Mouse (Mus musculus) left cerebral cortex, adult 8-10 months (tissue): ENCODE results near the gene C1rl. TPM values are rescaled to one million over a fixed set of nuclear protein-coding genes. Genes with fewer than 3 reads are reported as not detected.
"Not testable (repeated sequence)": the region's sequence is repeated elsewhere in the genome, so short reads cannot be mapped to it uniquely, and the experiment has no call there.

ENCODE experiments used
- DNase-seq, 2 experiments: peaks; one replicate each; pipeline ENCODE4 v3.0.0; 2022; ENCODE audit warnings: low spot score in 2 of 2
- total RNA-seq, 4 experiments: library from RNA; stranded (reverse); gene quantifications; 2 replicates each; pipeline ENCODE4 v1.2.4; 2022

C1rl gene
- total RNA-seq: under 1 TPM; 0.19 to 0.49 (median 0.45) TPM

DNA sequence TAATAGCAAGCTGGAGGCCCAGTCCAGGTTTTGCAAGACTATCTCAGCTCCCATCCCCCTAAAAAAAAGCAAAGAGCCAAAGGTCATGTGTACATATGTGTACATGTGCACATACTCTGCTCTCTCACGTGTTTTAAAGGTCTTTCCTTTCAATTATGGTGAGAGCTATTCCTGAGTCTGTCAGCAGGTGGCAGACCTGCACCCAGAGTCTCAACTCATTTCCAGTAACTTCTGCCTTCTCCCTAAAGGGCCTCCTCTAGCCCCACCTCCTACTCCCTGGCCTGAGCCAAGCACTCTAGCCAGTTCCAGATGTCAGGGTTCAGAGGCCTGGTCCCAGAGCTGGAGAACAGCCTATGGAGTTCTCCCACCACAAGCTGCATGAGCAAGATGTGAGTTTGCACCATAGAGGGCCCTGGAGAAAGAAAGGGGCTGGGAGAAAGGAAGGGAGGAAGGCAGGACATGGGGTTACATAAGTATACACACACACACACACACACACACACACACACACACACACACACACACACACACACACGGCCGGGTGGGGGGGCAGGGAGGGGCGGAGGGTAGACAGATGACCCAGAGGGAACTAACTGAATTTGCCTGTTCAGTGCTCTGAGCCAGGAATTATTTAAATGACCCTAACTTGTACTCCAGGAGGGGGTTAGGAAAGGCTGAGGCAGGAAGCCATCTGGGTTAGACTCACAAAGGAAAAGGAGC, at the start of gene C1rl:
Gene C1rl, plus strand, starts transcription at position 272 of the 720 bp plus-strand sequence.
- DNase-seq: peak in 1 of 2 experiments; percentile 43

DNA sequence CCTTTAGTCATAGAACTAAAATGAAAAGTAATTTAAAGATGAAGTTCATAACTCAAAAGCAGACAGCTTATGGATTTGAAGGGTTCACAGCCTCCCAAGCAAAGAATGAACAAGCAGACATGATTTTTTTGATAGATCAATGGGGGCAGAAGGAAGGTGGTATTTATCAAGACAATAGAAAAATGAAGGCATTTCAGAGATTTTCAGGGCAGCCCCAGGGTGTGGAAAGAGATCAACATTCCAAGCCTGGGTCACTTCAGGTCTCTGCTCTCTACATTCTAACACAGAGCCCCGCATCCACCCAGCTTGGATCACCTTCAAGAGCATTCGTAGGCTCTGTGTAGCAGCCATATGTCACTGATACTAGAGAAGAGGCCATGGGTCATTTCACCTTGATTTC, 49.6 kb upstream of the C1rl start:
- DNase-seq: no peak

DNA sequence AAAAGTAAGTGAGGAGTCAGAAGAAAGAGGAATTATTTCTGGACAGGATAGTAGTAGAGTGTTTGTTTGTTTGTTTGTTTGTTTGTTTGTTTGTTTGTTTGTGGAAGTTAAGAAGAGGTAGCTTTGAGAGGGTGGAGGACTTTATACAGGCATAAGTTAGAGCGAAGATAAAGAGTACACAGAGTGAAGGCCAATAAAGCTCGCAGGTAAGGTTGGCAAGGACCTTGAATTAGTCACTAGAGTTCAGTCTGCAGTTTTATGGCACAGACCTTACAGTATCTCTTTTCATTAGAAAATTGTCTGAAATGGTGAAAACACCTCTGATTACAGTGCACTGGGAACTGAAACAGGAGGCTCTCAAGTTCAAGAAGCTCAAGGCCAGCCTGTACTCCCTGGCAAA, 46.9 kb upstream of the C1rl start:
- no peak for DNase-seq

DNA sequence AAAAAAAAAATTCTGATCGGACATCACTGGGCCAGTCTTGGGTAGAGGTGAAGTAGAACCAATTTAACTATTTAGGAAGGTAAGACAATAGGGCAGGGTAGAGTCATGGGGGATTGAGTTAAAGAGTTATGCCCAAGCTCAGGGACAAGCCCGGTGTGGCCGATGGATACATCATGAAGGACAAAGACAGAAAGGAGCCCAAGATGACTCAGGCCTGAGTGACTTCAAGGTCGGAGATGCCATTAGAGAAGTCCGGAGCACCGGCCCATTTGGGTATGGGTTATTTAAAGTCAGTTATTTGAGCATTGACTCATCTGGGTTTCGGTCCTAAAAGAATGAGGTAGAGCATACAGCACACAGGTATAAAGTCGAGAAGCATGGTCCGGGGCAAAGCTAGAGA, 46.5 kb upstream of the C1rl start:
- DNase-seq: no peak

DNA sequence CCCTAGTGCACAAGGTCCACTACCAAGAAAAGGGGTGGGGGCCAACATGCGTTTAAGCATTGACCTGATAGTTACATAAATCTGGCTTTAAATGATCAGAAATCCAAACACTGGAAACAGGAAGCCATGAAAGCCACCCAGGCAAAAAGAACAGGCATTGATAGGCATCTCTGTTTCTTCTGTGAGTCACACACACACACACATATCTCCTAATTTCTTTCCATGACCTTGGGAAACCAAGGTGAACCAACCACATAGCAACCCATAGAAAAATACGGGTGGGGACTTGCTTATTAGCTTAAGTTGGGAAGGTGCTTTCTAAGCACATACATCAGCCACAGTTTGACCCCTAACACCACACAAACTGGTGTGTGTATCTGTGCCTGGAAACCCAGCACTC, 45.6 kb upstream of the C1rl start:
- DNase-seq: no peak

DNA sequence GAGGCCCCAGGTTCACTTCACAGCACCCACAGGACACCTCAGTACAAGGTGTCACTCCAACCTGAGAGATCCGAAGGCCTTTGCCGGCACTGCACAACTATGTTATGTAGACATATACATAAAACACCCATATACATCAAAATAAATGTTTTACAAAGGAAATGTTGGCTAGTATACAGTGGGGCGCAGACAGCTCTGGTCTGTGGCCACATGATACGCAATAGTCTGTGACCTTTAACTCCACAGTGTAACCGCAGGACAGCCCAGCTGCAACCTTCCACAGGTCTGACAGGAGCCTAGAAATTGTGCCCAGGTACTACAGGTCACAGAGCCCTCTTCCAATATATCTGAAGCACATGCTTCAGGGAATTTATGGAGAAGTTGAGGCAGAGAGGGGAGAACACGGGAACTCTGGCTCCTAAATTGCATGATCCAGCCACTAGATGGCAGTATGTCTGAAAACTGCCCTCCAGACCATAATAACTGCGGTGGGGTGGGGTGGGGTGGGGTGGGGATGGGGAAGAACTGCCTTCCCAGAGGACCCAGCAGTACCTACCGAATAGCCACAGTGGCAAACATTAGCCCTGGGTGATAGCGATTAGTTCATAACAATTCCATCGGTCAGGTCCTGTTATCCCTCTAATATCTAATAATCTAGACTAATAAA, 44.6 kb upstream of the C1rl start:
- DNase-seq: no peak

DNA sequence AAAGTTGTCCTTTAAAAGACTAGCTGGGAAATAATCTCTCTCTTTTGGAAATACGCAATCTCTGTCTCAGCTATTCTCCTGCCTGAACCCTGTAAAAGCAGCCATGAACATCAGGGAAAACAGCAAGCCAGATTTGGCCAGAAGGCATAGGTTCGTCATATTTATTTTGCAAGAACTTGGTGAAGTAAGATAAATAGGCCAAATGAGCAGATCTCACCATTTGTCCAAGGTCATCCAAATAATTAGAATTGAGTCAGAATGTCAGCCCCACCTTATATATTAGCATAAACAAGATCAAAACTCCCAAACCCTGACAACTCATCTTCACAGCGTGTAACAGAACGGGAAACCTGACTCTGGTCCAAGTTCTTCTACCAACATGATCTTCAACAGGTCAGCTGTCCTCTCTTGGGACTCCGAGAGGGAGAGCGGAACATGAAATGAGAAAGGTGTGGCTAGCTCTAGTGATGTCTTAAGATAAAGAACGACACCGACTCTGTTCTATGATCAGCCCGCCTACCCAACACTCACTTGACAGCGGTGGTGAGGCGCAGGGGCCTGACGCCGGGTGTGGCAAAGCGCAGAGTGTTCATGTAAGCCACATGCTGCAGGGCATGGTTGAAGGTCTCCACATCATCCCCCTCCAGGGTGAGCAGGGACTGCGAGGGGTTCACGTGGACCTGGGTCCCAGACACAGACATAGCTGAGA, 43.8 kb upstream of the C1rl start:
- no peak for DNase-seq

DNA sequence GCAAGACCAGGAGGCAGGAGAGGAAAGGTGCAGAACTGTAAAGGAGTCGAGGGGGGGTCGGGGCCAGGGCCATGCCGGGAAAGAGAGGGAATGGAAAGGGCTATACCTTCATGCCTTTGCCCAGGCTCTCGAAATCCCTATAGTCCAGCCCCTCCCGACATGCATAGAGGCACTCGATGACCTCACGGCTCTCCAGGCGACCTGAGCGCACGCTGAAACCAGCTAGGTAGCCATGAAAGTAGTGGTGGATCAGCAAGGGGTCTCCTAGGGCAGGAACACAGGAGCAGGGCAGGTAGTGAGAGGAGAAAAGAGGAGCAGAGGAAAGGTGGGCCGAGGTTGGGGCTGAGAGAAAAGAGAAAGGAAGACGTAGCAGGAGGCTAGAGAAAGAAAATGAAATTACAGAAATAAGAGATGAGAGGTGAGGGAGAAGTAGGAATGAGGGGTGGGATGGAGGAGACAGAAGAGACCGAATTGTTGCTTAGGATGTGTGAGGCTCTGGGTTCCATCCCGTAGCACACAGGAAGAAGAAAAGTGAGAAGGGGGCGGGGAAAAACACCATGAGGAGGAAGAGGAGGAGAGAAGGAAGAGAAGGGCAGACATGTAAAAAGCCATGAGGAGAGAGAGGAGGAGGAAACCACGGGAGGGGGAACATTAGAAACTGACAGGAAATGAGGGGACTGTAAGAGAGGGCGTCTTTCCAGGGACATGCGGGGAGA, 43.1 kb upstream of the C1rl start:
- DNase-seq: no peak

DNA sequence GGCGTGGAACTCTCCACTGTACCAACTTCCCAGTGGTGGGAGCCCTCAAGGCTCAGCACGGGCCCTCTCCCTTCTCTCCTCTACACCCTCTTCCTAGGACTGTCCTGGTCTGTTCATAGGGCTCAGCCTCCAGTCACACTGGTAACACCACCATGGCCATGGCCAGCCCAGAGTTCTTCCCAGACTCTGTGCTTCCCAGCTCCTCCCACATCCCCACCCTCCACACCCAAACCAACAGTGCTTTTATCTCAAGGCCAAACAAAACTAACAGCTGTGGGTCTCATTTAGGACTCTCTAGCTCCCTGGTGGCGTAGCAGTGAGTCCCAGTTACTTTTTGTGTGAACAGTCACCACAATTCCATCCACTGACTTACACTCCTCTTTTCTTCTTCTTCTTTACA, 40.9 kb upstream of the C1rl start:
- DNase-seq: no peak

DNA sequence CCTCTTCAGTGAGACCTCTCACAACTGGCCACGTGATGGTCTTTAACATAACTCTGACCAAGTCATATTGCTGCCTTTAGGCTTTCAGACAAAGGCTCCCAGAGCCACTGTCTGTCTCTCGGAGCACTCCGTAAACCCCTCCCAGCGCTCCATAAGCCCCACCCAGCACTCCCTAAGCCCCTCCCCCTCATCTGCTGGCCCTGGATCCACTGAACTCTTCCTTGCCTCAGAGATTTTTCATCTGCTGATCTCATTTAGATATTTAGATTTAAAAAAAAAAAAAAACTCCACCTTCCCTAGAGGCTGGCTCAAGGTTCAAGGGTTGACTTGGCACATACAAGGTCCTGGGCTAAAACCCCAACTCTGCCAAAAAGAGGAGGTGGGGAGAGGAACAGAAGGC, 39.2 kb upstream of the C1rl start:
- no peak for DNase-seq

DNA sequence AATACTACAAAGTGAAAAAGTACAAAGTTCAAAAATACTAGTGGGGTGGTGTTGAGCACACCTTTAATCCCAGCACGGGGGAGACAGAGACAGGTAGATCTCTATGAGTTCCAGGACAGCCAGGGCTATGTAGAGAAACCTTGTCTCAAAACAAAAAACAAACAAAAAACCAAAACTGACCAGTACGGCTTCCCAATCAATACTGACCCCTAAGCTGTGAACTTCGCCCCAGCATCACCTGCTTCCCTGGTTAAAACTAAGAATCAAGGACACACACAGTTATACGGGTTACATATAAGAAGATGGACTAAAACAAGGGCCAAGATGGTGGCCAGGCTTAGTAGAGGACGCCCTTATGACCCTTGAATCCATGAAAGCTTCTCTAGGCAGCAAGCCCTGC, 36.7 kb upstream of the C1rl start:
- no peak for DNase-seq

DNA sequence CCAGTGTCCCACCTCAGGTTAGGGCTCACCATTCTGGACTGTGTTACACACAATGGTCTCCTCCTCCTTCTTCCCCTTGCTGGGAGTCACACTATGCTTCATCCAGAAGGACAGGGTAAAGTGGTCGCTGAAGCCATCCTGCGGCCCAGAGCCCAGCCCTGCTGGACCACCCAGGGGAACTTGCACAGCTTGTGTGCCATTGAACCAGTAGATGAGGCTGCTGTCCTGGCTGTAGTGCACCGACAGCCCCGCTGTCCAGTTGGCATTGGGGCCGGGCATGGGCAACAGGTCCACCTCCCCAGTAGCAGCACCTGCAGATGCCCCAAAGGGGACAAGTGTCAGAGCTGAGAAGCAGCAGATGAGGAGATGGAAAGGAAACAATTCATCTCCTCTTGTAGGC, 35.1 kb upstream of the C1rl start:
- no peak for DNase-seq

DNA sequence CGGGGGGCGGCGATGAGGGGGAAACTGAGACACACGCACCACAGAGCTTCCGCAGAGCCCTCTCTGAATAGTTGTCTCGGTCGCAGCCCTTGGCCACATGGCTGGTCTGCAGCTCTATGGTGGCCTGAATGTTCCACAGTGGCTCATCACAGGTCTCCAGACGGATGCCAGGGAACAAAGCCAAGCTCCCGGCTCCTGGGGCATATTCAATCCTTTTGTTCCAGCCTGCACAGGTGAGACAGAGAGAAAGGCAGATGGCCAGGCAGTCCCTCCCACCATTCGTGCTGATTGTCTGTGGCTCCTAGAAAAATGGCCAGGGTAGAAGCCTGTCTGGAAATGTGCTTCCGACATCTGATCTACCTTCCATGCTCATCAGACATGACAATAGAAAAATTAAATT, 34.4 kb upstream of the C1rl start:
- DNase-seq: no peak

DNA sequence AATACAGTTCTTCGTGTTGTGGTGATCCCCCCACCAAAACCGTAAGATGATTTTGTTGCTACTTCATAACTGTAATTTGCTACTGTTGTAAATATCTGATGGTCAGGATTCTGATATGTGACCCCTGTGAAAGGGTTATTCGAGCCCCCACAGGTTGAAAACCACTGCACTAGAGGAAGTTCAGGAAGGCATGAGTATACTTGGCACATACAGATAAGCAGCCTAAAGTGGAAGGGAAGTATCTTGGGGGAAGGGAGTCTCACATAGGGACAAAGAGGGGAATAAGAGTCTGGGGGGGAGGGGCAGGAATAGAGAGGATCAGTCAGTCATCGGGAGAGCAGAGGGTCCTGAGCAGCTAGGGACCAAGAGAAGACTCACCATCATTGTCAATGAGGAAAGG, 33.5 kb upstream of the C1rl start:
- DNase-seq: no peak

DNA sequence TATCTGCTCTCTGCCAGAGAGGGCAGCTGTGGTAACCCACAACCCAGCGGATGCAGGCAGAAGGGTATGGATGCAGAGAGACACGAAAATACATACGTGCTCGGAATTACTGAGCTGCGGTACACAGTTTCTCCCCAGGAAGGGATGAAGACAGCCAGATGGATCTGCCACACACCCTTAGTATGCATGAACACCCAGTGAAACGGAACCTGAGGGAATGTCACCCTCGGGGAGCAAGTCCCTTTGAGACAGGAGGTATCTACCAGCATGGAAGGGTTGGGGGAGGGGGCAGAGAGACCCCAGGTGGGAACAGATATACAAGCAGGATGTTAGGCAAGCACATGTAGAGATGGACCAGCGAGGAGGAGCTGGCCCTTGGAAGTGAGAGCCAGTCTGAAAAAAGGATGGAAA, 29.0 kb upstream of the C1rl start:
- DNase-seq: peak; percentile 18 to 51

DNA sequence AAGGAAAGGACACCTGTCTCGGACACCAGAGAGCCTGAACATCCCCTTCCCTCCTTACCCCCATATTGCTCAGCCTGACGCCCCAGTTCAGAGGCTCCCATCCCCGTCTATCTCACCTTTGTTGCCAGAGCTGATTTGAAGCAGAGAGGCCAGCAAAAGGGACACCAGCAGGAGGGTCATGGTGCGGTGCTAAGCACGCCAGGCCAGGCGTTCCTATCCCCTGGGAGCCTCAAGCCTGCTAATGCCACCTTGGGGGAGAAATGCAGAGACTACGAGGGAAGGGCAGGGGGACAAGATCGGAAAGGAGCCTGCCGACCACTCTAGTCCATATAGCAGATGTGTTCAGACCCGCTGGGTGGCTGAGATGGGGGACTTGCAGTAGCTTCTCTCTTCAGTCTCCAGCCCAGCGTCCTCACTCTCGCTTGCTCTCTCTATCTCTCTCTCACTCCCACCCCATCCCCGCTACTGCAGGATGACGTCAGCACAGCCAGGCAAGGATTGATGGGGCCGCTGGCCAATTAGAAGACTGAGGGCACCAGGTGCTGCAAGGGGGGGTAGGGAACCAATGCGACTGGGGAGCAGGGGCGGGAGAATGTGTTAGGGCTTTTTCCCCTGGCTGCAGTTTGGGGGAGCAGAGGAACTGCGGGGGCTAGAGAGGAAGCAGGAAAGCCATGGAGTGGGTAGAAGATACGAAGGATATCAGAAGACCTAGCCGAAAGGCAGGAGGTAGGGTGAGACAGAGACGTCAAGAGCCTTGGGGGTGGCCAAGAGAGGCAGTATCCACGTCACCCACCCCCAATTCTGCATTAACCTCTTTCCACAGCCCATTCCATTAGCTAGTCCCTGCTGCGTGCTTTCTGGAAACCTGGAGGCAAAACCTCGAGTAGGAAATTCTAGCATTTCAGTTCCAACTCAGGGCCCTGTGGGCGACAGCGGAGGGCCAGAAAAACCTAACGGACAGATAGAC, 28.3 kb upstream of the C1rl start, which contains the start of gene Clstn3:
Gene Clstn3, minus strand, starts transcription at position 490 of the 967 bp plus-strand sequence.
- peak; percentile 86 to 93 for DNase-seq

DNA sequence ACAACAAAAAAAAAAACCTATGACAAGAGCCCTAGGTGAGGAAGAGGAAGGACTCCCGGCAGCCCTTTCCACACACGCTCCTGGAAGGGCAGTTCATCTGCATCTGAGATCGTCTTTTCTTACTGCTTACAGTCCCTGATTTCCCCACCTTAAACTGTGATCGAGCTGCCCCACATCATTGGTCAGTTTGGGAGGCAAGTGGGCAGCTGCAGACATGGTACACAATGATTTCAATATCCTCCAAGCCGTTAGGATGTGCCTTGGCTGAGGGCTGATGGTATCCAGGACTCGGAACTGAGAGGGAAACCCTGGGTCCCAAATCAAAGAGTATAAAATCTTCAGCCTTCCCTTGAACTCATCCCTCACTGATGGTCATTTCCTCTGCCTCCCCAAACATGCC, 27.6 kb upstream of the C1rl start:
- DNase-seq: peak in 1 of 2 experiments; percentile 25

DNA sequence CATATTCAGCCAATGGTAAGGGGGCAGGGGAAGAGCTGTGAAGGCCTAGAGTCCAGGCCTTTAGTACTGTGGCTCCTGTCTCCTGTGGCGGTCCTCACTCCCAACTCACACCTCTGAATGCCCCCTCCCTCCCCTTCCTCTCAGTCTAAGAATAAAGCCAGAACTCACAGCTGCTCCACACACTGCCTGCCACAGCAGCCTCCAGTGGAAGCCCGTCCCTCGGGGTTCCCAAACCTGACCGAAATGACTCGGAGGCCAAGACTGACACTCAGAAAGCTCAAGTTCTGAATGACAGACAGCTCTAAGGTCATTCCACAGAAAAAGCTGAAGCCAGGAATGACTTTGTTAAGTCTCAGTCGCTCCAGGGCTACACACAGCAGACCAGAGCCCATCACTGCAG, 27.2 kb upstream of the C1rl start:
- no peak for DNase-seq

DNA sequence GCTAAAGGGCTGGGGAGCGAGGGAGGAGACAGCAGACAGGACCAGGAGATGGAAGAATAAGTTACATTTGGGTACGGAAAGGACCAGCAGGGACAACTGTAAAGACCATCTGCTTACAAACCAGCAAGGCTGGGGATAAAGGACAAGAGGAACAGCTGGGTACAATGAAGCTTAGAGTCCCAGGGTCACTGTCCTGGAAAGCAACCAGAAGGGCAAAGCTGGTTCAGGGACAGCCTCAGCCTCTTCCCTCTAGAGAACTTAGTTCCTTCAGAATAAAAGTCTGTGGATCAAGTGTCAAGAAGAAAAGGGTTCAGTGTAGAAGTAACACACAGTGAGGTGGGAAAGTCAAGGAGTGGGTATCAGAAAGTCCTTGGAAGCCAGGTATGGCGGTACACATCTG, 21.8 kb upstream of the C1rl start:
- no peak for DNase-seq

DNA sequence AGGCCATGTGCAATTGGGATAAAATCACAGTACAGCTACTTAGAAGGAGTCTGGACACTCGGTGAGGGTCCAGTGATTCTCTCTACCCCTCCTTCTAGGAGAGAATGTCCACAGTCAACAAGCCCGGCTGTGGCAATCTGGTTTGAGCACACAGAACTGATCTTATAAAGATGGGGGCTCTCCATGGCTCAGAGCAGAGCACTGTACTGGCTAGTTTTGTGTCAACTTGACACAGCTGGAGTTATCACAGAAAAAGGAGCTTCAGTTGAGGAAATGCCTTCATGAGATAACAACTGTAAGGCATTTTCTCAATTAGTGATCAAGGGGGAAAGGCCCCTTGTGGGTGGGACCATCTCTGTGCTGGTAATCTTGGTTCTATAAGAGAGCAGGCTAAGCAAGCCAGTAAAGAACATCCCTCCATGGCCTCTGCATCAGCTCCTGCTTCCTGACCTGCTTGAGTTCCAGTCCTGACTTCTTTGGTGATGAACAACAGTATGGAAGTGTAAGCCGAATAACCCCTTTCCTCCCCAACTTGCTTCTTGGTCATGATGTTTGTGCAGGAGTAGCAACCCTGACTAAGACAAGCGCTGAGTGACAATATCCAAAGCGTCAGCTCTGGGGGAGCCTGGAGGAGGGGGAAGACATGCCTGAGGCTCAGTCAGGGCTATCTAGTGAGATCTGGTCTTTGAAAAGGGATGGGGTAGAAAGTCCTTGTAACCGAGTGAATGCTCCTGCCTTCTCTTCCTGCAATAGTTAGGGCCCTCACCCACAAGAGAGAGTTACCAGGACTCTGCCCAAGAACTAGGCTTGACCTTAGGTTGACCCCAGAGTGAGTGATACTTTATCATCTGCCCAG, 20.9 kb upstream of the C1rl start:
- DNase-seq: not testable (repeated sequence)
